Mouse (Mus musculus) bone marrow macrophage, adult 2 months (primary cell): ENCODE results near the gene Rngtt. TPM values are rescaled to one million over a fixed set of nuclear protein-coding genes. Genes with fewer than 3 reads are reported as not detected.

Experiments
- H3K27ac ChIP-seq: 2 replicates; pipeline ENCODE4 v1.5.1; 2012; ENCODE audit warnings: low read depth, low read length; ENCODE audit not compliant: insufficient read depth
- H3K4me1 ChIP-seq: 2 replicates; pipeline ENCODE4 v1.6.1; 2012; ENCODE audit warnings: low read length; ENCODE audit not compliant: control insufficient read depth, insufficient read depth
- H3K4me3 ChIP-seq: 2 replicates; pipeline ENCODE4 v1.5.1; 2012; ENCODE audit warnings: mild to moderate bottlenecking, low read length, moderate library complexity; ENCODE audit not compliant: insufficient read depth
- CTCF ChIP-seq: IDR thresholded peaks from 2 replicates; pipeline ENCODE4 v1.5.1; 2012; ENCODE audit warnings: low read depth, mild to moderate bottlenecking, low read length, moderate library complexity
- POLR2A ChIP-seq: IDR thresholded peaks from 2 replicates; pipeline ENCODE4 v1.6.1; 2012; ENCODE audit warnings: mild to moderate bottlenecking, low read depth, low read length, borderline replicate concordance
- polyA plus RNA-seq: library from polyadenylated mRNA; stranded (reverse); fragments of >200 nt; gene quantifications from 2 replicates; pipeline ENCODE4 v1.2.4, GENCODE M21; 2012; ENCODE audit not compliant: missing spikeins, insufficient read depth, insufficient read length

Gene Rngtt
- polyA plus RNA-seq, 1 experiment, result 19.4 TPM

- H3K27ac ChIP-seq, result no peak overlapping the region
- H3K4me3 ChIP-seq, result no peak overlapping the region
- H3K4me1 ChIP-seq, result no peaks in the 10 kb centered on the region
- TF ChIP-seq POLR2A (no peak), CTCF (no peak)
These were observed 222.5 kb downstream of the Rngtt start for GRCm38 (mm10) chr4:33532596-33532995.

GRCm38 (mm10) chr4:33544755-33545576, 234.9 kb downstream of the Rngtt start:
- Histone ChIP-seq H3K4me3 (no peak overlapping the region), H3K4me1 (no peaks in the 10 kb centered on the region)
- TF ChIP-seq POLR2A, result no peak
- no peak for TF ChIP-seq CTCF

GRCm38 (mm10) chr4:33545577-33545879, 235.4 kb downstream of the Rngtt start:
- no peak overlapping the region for H3K4me3 ChIP-seq
- TF ChIP-seq CTCF (no peak), POLR2A (no peak)
- no peak overlapping the region for H3K27ac ChIP-seq
- H3K4me1 ChIP-seq, result no peaks in the 10 kb centered on the region

More at GRCm38 (mm10) chr4:33544755-33545576, 234.9 kb downstream of the Rngtt start:
- no peak overlapping the region for H3K27ac ChIP-seq

GRCm38 (mm10) chr4:33546278-33546677, 236.2 kb downstream of the Rngtt start:
- Histone ChIP-seq H3K4me1 (no peaks in the 10 kb centered on the region), H3K4me3 (no peak overlapping the region), H3K27ac (no peak overlapping the region)
- TF ChIP-seq POLR2A, result no peak
- no peak for TF ChIP-seq CTCF

- Histone ChIP-seq H3K27ac (no peak overlapping the region), H3K4me3 (no peak overlapping the region), H3K4me1 (no peaks in the 10 kb centered on the region)
- TF ChIP-seq CTCF, result no peak
- TF ChIP-seq POLR2A, result no peak
These were observed 237.3 kb downstream of the Rngtt start for GRCm38 (mm10) chr4:33547315-33547929.

- TF ChIP-seq CTCF (no peak), POLR2A (no peak)
- H3K27ac ChIP-seq, result no peak overlapping the region
- H3K4me1 ChIP-seq, result no peaks in the 10 kb centered on the region
- no peak overlapping the region for H3K4me3 ChIP-seq
These were observed 239.5 kb downstream of the Rngtt start for GRCm38 (mm10) chr4:33549606-33550005.

Other genes with a start within 250 kb of the Rngtt start
- gene Gabrr2, start 247.3 kb upstream of the Rngtt start, polyA plus RNA-seq, result 0.31 TPM in 1 of 2 replicates, not detected in the other
- not detected in 2 replicates for gene Gabrr1, start 177.8 kb upstream of the Rngtt start, polyA plus RNA-seq
- gene Pm20d2, start 120.6 kb upstream of the Rngtt start, polyA plus RNA-seq, result not detected in 2 replicates
- gene Srsf12, start 101.3 kb upstream of the Rngtt start, polyA plus RNA-seq, result not detected in 2 replicates
- 136 and 138 TPM in 2 replicates for gene Pnrc1, start 20.1 kb upstream of the Rngtt start, polyA plus RNA-seq